Mouse (Mus musculus) intestine, embryonic 16.5 days (tissue): ENCODE data around the gene H2bfm. TPM values are rescaled to one million over a fixed set of nuclear protein-coding genes. Genes with fewer than 3 reads are reported as not detected.

Experiments
- ATAC-seq: fragments of 200-750 bp; cut with Nextera tagmentation; 2 replicates; pipeline ENCODE4 v1.8.0; 2017; ENCODE audit warnings: moderate TSS enrichment, moderate library complexity
- H3K27ac ChIP-seq: fragments of 300-500 bp; sonication (generic); 2 replicates; pipeline ENCODE4 v1.5.1; 2014; ENCODE audit warnings: mild to moderate bottlenecking, low read length
- H3K27me3 ChIP-seq: fragments of 300-500 bp; sonication (generic); replicated peaks from 2 replicates; pipeline ENCODE4 v1.6.1; 2014; ENCODE audit warnings: low read length, control low read depth, mixed read lengths; ENCODE audit not compliant: control insufficient read depth, insufficient read depth
- H3K36me3 ChIP-seq: fragments of 300-500 bp; sonication (generic); 2 replicates; pipeline ENCODE4 v1.6.1; 2014; ENCODE audit warnings: low read length, control low read depth; ENCODE audit not compliant: control insufficient read depth, insufficient read depth
- H3K4me1 ChIP-seq: fragments of 300-500 bp; sonication (generic); 2 replicates; pipeline ENCODE4 v1.6.1; 2014; ENCODE audit warnings: low read length, control low read depth, mixed read lengths; ENCODE audit not compliant: control insufficient read depth, insufficient read depth
- H3K4me2 ChIP-seq: fragments of 300-500 bp; sonication (generic); 2 replicates; pipeline ENCODE4 v1.6.1; 2014; ENCODE audit warnings: low read depth, low read length, control low read depth
- H3K4me3 ChIP-seq: fragments of 300-500 bp; sonication (generic); 2 replicates; pipeline ENCODE4 v1.5.1; 2014; ENCODE audit warnings: mild to moderate bottlenecking, low read length
- H3K9ac ChIP-seq: fragments of 300-500 bp; sonication (generic); 2 replicates; pipeline ENCODE4 v1.6.1; 2014; ENCODE audit warnings: low read depth, low read length
- H3K9me3 ChIP-seq: fragments of 300-500 bp; sonication (generic); 2 replicates; pipeline ENCODE4 v1.6.1; 2016; ENCODE audit warnings: low read length, control low read depth; ENCODE audit not compliant: control insufficient read depth
- WGBS: fragments of 180-500 bp; shearing (Covaris S2); extraction: QIAGEN DNeasy Blood & Tissue Kit; methylation state at CpG from one replicate; pipeline ENCODE4 v1.1.7; 2014; 5-methylcytosine and 5-hydroxymethylcytosine counted together
- polyA plus RNA-seq: library from polyadenylated mRNA; unstranded; fragments of >200 nt; fragmentation: Nextera tagmentation; extraction: Ambion mirVana; gene quantifications from 2 replicates; pipeline ENCODE4 v1.2.1, GENCODE M21; 2015

Gene H2bfm
- polyA plus RNA-seq, 1 experiment from 2014 or later, result not detected

DNA sequence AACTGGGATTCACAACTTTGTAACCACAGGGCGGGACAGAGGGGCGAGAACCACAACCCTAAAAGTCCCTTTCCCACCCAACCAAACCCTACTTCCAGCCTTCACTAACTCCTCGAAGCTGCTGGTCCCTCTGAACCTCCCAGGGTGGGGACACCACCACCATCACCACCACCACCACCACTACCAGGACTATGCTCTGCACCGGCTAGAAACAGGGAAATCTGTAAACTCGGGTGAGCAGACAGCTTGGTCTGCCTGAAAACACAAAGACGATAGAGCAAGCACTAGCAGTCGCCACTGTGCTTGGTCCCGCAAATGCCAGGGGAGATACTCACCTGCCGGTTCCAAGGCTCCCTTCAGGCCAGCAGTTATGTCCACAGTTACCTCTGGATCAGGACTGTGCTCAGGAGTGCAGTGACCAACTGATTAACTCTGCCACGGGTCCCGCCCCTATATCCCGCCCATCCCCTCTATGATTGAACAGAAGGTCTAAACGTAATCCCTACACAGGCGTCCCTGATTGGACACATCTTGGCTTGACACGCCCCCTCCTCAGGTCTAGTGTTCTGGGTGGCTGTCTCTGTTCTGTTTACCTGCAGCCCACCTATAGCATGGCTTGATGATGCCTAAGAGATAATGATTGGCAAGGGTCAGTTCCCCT lies 49.4 kb downstream of the H2bfm start, which contains the start of the genes Tmsb15l and Tmsb15b1:
Gene Tmsb15l, minus strand, starts transcription at position 446 of the 661 bp plus-strand sequence.
Gene Tmsb15b1, minus strand, starts transcription at position 451 of the 661 bp plus-strand sequence.
- H3K27ac ChIP-seq, result no peak within 1 kb of the TSS
- peak within 1 kb of the TSS; percentile 50 for H3K4me2 ChIP-seq
- ATAC-seq, result peak; percentile 100
- H3K9ac ChIP-seq, result peak within 1 kb of the TSS; percentile 67
- WGBS, result 30% methylated on average over 15 of the region's 15 CpGs
- no peaks in the 10 kb centered on the region for H3K4me1 ChIP-seq
- no peaks in the 10 kb centered on the region for H3K9me3 ChIP-seq
- H3K27me3 ChIP-seq, result no peaks in the 10 kb centered on the region
- no peaks in the 10 kb centered on the region for H3K36me3 ChIP-seq
- peak within 1 kb of the TSS; percentile 48 for H3K4me3 ChIP-seq

Other genes with a start within 250 kb of the H2bfm start
- 5.8 and 6.5 TPM in 2 replicates for gene Tceal1, start 219.3 kb upstream of the H2bfm start, polyA plus RNA-seq
- gene Morf4l2, start 183.6 kb upstream of the H2bfm start, polyA plus RNA-seq, result 417 and 440 TPM in 2 replicates
- gene Glra4, start 147.2 kb upstream of the H2bfm start, polyA plus RNA-seq, result not detected in 2 replicates
- gene Plp1, start 104.7 kb upstream of the H2bfm start, polyA plus RNA-seq, result 3.9 and 4.2 TPM in 2 replicates
- 0.37 and 0.44 TPM in 2 replicates for gene Rab9b, start 58.6 kb upstream of the H2bfm start, polyA plus RNA-seq
- gene Tmsb15b2, start 48.2 kb downstream of the H2bfm start, polyA plus RNA-seq, result 39.5 and 39.9 TPM in 2 replicates
- gene Tmsb15l, start 49.5 kb downstream of the H2bfm start, polyA plus RNA-seq, result 3.9 TPM in 2 replicates
- 19.4 and 21.6 TPM in 2 replicates for gene Tmsb15b1, start 49.5 kb downstream of the H2bfm start, polyA plus RNA-seq
- 12.7 and 14.3 TPM in 2 replicates for gene Zcchc18, start 65.8 kb downstream of the H2bfm start, polyA plus RNA-seq
- gene Slc25a53, start 111.0 kb downstream of the H2bfm start, polyA plus RNA-seq, result 5.1 and 6.7 TPM in 2 replicates
- 3.7 TPM in 2 replicates for gene Fam199x, start 122.3 kb downstream of the H2bfm start, polyA plus RNA-seq
- not detected in 2 replicates for gene Esx1, start 194.8 kb downstream of the H2bfm start, polyA plus RNA-seq